Mouse (Mus musculus) urinary bladder, postnatal 0 days (tissue): ENCODE results near the gene Swsap1. TPM values are rescaled to one million over a fixed set of nuclear protein-coding genes. Genes with fewer than 3 reads are reported as not detected.

ENCODE experiments used
- polyA plus RNA-seq: library from polyadenylated mRNA; unstranded; fragments of >200 nt; fragmentation: Nextera tagmentation; extraction: Ambion mirVana; gene quantifications from 2 replicates; pipeline ENCODE4 v1.2.1, GENCODE M21; 2015

Swsap1 gene
- polyA plus RNA-seq: 3.4 TPM in 2 replicates

GRCm38 (mm10) chr9:21955570-21956281, at the start of gene Swsap1:
Gene Swsap1 (plus strand): TSS chr9:21955755.

DNA sequence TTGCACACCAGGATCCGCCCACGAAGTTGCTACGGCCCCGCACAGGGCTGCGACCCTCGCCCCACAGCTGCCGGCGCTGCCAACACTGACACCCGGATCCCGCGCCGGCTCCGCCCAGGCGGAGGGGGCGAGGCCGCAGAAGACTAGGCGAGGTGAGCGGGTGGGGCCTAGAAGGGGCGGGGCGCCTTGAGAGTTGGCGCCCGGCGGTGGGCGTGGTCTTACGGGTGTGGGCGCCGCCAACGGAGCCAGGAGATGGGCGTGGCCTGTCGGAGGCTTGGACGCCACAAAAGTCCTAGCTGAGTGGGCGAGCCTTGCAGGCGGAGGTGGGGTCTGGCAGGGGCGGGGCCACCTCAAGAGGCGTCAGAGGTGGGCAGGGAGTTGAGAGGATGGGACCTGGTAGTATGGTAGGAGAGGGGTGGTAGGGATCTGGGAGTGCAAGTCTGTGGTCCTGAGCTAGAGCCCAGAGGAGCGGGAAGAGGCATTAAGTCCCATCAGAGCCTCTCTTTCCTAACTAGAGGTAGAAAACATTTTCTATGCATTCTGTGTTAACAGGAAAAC, 37.4 kb upstream of the Swsap1 start, which contains the start of gene Rab3d:
Gene Rab3d, minus strand, starts transcription at position 158 of the 558 bp plus-strand sequence.

GRCm38 (mm10) chr9:21927208-21927753, 28.3 kb upstream of the Swsap1 start, which contains the start of the genes Ccdc159 and Tmem205:
Gene Ccdc159 (plus strand): TSS chr9:21927471.
Gene Tmem205 (minus strand): TSS chr9:21927556.

DNA sequence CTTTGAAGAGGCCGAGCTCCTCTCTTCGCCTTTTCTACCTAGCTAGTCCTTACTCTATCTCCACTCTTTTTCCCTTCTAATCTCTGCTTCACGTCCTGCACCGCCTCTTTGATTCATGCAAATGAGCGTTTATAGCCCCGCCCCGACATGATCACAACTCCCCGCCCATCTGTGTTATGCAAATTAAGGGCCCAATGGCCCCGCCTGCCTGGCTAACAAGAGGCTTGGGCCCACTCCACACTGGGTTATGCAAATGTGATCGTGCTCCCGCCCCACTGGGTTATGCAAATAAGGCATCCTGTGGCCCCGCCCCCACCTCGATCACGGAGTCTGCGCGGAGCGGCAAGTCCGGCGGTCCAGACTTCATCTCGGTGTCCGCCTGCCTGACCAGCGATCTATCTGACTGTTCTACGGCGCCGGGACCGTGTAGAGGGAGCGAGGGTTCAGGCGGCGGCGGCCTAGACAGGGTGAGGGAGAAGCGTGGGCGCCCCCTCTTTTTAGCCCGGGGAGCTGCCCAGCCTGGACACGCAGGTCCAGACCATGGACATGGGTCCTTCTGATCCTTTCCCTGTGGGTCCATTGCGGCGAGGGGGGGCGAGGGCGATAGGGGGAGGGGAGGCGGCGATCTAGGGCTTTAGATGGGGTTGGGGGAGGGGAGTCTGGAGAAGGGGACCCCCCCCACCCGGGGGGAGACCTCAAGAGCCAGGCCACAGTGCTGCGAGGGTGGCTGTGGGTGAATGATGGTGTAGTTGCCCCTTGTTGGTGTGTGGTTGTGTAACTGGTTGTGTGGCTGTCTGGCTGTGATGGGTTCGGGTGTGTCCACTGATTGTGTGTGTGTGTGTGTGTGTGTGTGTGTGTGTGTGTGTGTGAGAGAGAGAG, 18.6 kb upstream of the Swsap1 start, which contains the start of gene Plppr2:
Gene Plppr2, plus strand, starts transcription at position 342 of the 879 bp plus-strand sequence.

DNA sequence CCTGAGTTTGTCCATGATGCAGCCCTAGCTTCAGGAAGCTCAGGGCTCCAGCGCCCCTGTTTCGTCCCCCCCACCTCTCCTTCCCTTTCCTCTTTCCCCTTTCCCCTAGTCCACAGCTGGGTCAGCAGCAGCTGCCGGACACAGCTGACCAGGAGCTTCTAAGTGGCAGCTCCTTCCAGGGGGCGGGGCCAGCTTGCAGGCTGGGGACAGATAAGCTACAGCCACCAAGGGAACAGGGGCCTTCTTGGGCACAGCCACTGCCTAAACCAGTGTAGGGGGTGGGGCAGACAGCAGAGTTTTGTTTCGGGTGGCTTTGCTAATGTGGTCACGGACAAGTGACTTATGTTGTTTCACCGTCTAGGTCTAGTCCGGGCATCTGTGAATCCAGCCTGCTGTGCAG, 7.9 kb downstream of the Swsap1 start, which contains the start of gene Epor:
Gene Epor, minus strand, starts transcription at position 90 of the 400 bp plus-strand sequence.

GRCm38 (mm10) chr9:21989230-21990110, 33.9 kb downstream of the Swsap1 start, which contains the start of gene Rgl3:
Gene Rgl3 (minus strand): TSS chr9:21989446.

GRCm38 (mm10) chr9:22002194-22003162, 46.9 kb downstream of the Swsap1 start, which contains the start of the genes Ccdc151 and Prkcsh:
Gene Ccdc151 (minus strand): TSS chr9:22002634.
Gene Prkcsh (plus strand): TSS chr9:22002806.

Other genes with a start within 250 kb of the Swsap1 start
- gene Ldlr, start 232.3 kb upstream of the Swsap1 start, polyA plus RNA-seq: 73.5 and 118 TPM in 2 replicates
- 19.5 and 26.9 TPM in 2 replicates for gene Spc24, start 195.5 kb upstream of the Swsap1 start, polyA plus RNA-seq
- 25.4 and 28.8 TPM in 2 replicates for gene Kank2, start 157.0 kb upstream of the Swsap1 start, polyA plus RNA-seq
- gene Angptl8, start 120.2 kb upstream of the Swsap1 start, polyA plus RNA-seq: 0.44 and 0.45 TPM in 2 replicates
- gene Dock6, start 103.1 kb upstream of the Swsap1 start, polyA plus RNA-seq: 22.3 and 25.4 TPM in 2 replicates
- gene Rab3d, start 37.6 kb upstream of the Swsap1 start, polyA plus RNA-seq: 25.2 and 33.9 TPM in 2 replicates
- gene Ccdc159, start 28.3 kb upstream of the Swsap1 start, polyA plus RNA-seq: 1.6 and 2.0 TPM in 2 replicates
- 68.5 and 78.3 TPM in 2 replicates for gene Tmem205, start 28.2 kb upstream of the Swsap1 start, polyA plus RNA-seq
- 4.0 and 4.3 TPM in 2 replicates for gene Plppr2, start 18.7 kb upstream of the Swsap1 start, polyA plus RNA-seq
- gene Epor, start 7.8 kb downstream of the Swsap1 start, polyA plus RNA-seq: 2.1 and 2.6 TPM in 2 replicates
- 2.9 and 4.9 TPM in 2 replicates for gene Rgl3, start 33.7 kb downstream of the Swsap1 start, polyA plus RNA-seq
- not detected in 2 replicates for gene Ccdc151, start 46.9 kb downstream of the Swsap1 start, polyA plus RNA-seq
- 47.2 and 48.7 TPM in 2 replicates for gene Prkcsh, start 47.1 kb downstream of the Swsap1 start, polyA plus RNA-seq
- gene Elavl3, start 96.3 kb downstream of the Swsap1 start, polyA plus RNA-seq: 0.05 TPM in 1 of 2 replicates, not detected in the other
- gene Gm49318, start 115.5 kb downstream of the Swsap1 start, polyA plus RNA-seq: not detected in 2 replicates
- gene Zfp653, start 115.6 kb downstream of the Swsap1 start, polyA plus RNA-seq: 6.1 and 8.0 TPM in 2 replicates
- gene Ecsit, start 129.7 kb downstream of the Swsap1 start, polyA plus RNA-seq: 39.5 and 42.3 TPM in 2 replicates
- gene Cnn1, start 143.5 kb downstream of the Swsap1 start, polyA plus RNA-seq: 4,929 and 6,173 TPM in 2 replicates
- 93.8 and 101 TPM in 2 replicates for gene Elof1, start 161.4 kb downstream of the Swsap1 start, polyA plus RNA-seq
- 9.1 and 9.8 TPM in 2 replicates for gene Acp5, start 180.0 kb downstream of the Swsap1 start, polyA plus RNA-seq
- gene Pigyl, start 201.1 kb downstream of the Swsap1 start, polyA plus RNA-seq: 85.8 and 88.4 TPM in 2 replicates
- 0.13 and 0.28 TPM in 2 replicates for gene Zfp872, start 232.3 kb downstream of the Swsap1 start, polyA plus RNA-seq